Mouse (Mus musculus) CH12.LX (cell line): Measurements from ENCODE around the gene Pfdn6. TPM values are rescaled to one million over a fixed set of nuclear protein-coding genes. Genes with fewer than 3 reads are reported as not detected.

Source experiments
- DNase-seq: peaks from one replicate; pipeline ENCODE4 v3.0.0-alpha.2; 2013; ENCODE audit errors: extremely low read depth
- H3K27ac ChIP-seq: 2 replicates; pipeline ENCODE4 v1.5.1; 2012; ENCODE audit warnings: low read depth, mild to moderate bottlenecking, control low read depth, moderate library complexity; ENCODE audit not compliant: insufficient read depth
- H3K27me3 ChIP-seq: replicated peaks from 2 replicates; pipeline ENCODE3; 2012; ENCODE audit warnings: inconsistent platforms
- H3K36me3 ChIP-seq, 2 experiments: replicated peaks in 1 of 2; 2 replicates each; pipeline versions ENCODE3 to v1.6.1; 2012; ENCODE audit warnings: inconsistent platforms in 1 of 2, low read length in 1 of 2, mild to moderate bottlenecking in 1 of 2, mixed read lengths in 1 of 2, moderate library complexity in 1 of 2; ENCODE audit not compliant: control insufficient read depth in 1 of 2, insufficient read depth in 1 of 2
- H3K4me1 ChIP-seq, 2 experiments: 2 replicates each; pipeline ENCODE4 v1.6.1; 2012; ENCODE audit warnings: inconsistent platforms in 1 of 2, moderate library complexity in 1 of 2; ENCODE audit not compliant: insufficient read depth in 2 of 2, control insufficient read depth in 1 of 2
- H3K4me2 ChIP-seq: 2 replicates; pipeline ENCODE4 v1.6.1; 2012; ENCODE audit warnings: low read depth, mild to moderate bottlenecking, control low read depth; ENCODE audit not compliant: poor library complexity, insufficient read depth, severe bottlenecking
- H3K4me3 ChIP-seq, 3 experiments: fragments of 150-350 bp in 1 of 3; sonication (generic) in 1 of 3; replicated peaks in 1 of 3; 2 replicates each; pipeline versions ENCODE3 to v1.5.1; 2011 to 2012; ENCODE audit warnings: low read depth in 2 of 3, low read length in 2 of 3, mild to moderate bottlenecking in 2 of 3, moderate library complexity in 2 of 3, control low read depth in 1 of 3, improper control_type of control experiment in 1 of 3, inconsistent platforms in 1 of 3, mixed read lengths in 1 of 3; ENCODE audit not compliant: poor library complexity in 1 of 3
- H3K79me2 ChIP-seq: replicated peaks from 2 replicates; pipeline ENCODE4 v1.6.1; 2012; ENCODE audit warnings: mild to moderate bottlenecking, moderate library complexity; ENCODE audit not compliant: control insufficient read depth, poor library complexity, insufficient read depth, severe bottlenecking; ENCODE audit errors: extremely low read depth
- H3K9ac ChIP-seq: 2 replicates; pipeline ENCODE4 v1.6.1; 2012; ENCODE audit warnings: low read depth, mild to moderate bottlenecking, control low read depth, moderate library complexity; ENCODE audit not compliant: insufficient read depth
- H3K9me3 ChIP-seq: replicated peaks from 2 replicates; pipeline ENCODE3; 2012; ENCODE audit warnings: low read length, inconsistent platforms, mixed read lengths
- CHD1 ChIP-seq: IDR thresholded peaks from 2 replicates; pipeline ENCODE4 v1.6.1; 2012; ENCODE audit warnings: low read depth, low read length, improper control_type of control experiment, inconsistent platforms
- CTCF ChIP-seq, 2 experiments: IDR thresholded peaks in 1 of 2; conservative IDR thresholded peaks in 1 of 2; 2 replicates each; pipeline ENCODE4 v1.5.1; 2011 to 2012; ENCODE audit warnings: low read depth in 2 of 2, low read length in 2 of 2, improper control_type of control experiment in 1 of 2, inconsistent platforms in 1 of 2, mild to moderate bottlenecking in 1 of 2, moderate library complexity in 1 of 2
- GABPA ChIP-seq: IDR thresholded peaks from 2 replicates; pipeline ENCODE4 v1.6.1; 2012; ENCODE audit warnings: low read depth, low read length, improper control_type of control experiment, inconsistent platforms; ENCODE audit not compliant: insufficient replicate concordance
- IRF4 ChIP-seq: IDR thresholded peaks from 2 replicates; pipeline ENCODE4 v1.6.1; 2014; ENCODE audit warnings: low read depth, mild to moderate bottlenecking, inconsistent platforms, low read length, improper control_type of control experiment
- JUND ChIP-seq: conservative IDR thresholded peaks from 2 replicates; pipeline ENCODE4 v1.6.1; 2011; ENCODE audit warnings: low read depth, low read length, improper control_type of control experiment
- KAT2A ChIP-seq: IDR thresholded peaks from 2 replicates; pipeline ENCODE4 v1.6.1; 2012; ENCODE audit warnings: low read length, improper control_type of control experiment, inconsistent platforms; ENCODE audit not compliant: insufficient replicate concordance
- MAFK ChIP-seq: IDR thresholded peaks from 2 replicates; pipeline ENCODE4 v1.6.1; 2011; ENCODE audit warnings: low read length, improper control_type of control experiment; ENCODE audit not compliant: insufficient replicate concordance
- POLR2A ChIP-seq: IDR thresholded peaks from 2 replicates; pipeline ENCODE4 v1.6.1; 2011; ENCODE audit warnings: low read depth, mild to moderate bottlenecking, improper control_type of control experiment, low read length
- POLR2AphosphoS2 ChIP-seq: IDR thresholded peaks from 2 replicates; pipeline ENCODE4 v1.6.1; 2011; ENCODE audit warnings: low read depth, low read length, improper control_type of control experiment
- SMC3 ChIP-seq: IDR thresholded peaks from 2 replicates; pipeline ENCODE4 v1.6.1; 2011; ENCODE audit warnings: low read depth, low read length, improper control_type of control experiment
- TCF12 ChIP-seq: IDR thresholded peaks from 2 replicates; pipeline ENCODE4 v1.6.1; 2014; ENCODE audit warnings: low read depth, mild to moderate bottlenecking, inconsistent platforms, low read length, improper control_type of control experiment
- USF1 ChIP-seq: IDR thresholded peaks from 2 replicates; pipeline ENCODE4 v1.6.1; 2014; ENCODE audit warnings: low read depth, mild to moderate bottlenecking, inconsistent platforms, low read length, improper control_type of control experiment
- USF2 ChIP-seq: conservative IDR thresholded peaks from 2 replicates; pipeline ENCODE4 v1.6.1; 2011; ENCODE audit warnings: low read depth, low read length, improper control_type of control experiment
- ZNF384 ChIP-seq: IDR thresholded peaks from 2 replicates; pipeline ENCODE4 v1.6.1; 2012; ENCODE audit warnings: low read depth, low read length, improper control_type of control experiment, inconsistent platforms
- dilution Hi-C: fragments of 300-500 bp; cut with MboI; formaldehyde crosslinking; loops from 2 replicates; pipeline ENCODE4 v1.14.3; 2020; ENCODE audit warnings: low sequenced_read_pairs; ENCODE audit not compliant: extremely low pct_unique_long_range_greater_than_20kb, extremely low pct_ligation_motif_present
- in situ Hi-C: fragments of 300-500 bp; cut with MboI; formaldehyde crosslinking; loops from 3 replicates; pipeline ENCODE4 v1.14.3; 2019; ENCODE audit warnings: low sequenced_read_pairs, low pct_ligation_motif_present, low pct_unique_long_range_greater_than_20kb, mixed read lengths
- polyA plus RNA-seq: library from polyadenylated mRNA; unstranded; fragments of >175 nt; gene quantifications from 2 replicates; pipeline ENCODE4 v1.2.1, GENCODE M21; 2012; ENCODE audit warnings: low read depth; ENCODE audit not compliant: insufficient read length
- total RNA-seq, 2 experiments: library from RNA; depleted of rRNA; stranded (reverse); fragments of 300-350 nt in 1 of 2; fragments of >200 nt in 1 of 2; gene quantifications; 2 replicates each; pipeline ENCODE4 v1.2.3; 2012 to 2014

The Pfdn6 gene
- total and polyA plus RNA-seq, 3 experiments = 92.3 to 140 (median 109) TPM

- dilution Hi-C loops = no loop called here
- peaks cover 12% of the 10 kb centered on the region; the same call in 1 of the 2 replicates for H3K79me2 ChIP-seq
- H3K36me3 ChIP-seq = peaks cover 49 to 61% of the 10 kb centered on the region in 2 experiments
- no peak overlapping the region for H3K4me3 ChIP-seq
- in situ Hi-C loops = no loop called here
- peak overlapping the region; percentile 14 for H3K4me2 ChIP-seq
- TF ChIP-seq TCF12 (no peak), USF1 (no peak), SMC3 (peak; percentile 24), POLR2A (no peak), POLR2AphosphoS2 (no peak), CTCF (conservative IDR thresholded peaks at IDR 0.05 in 1 of 2, IDR thresholded peaks at IDR 0.05 in 1 of 2; ENCODE audit: low read depth in 2 of 2, low read length in 2 of 2) (peak in 1 of 2 experiments; percentile 40; a peak in 2 of 4 replicates)
- peaks cover 27 to 55% of the 10 kb centered on the region in 2 experiments for H3K4me1 ChIP-seq
- DNase-seq = no peak
- no peaks in the 10 kb centered on the region for H3K27me3 ChIP-seq
- no peak overlapping the region for H3K27ac ChIP-seq
- no peak overlapping the region for H3K9ac ChIP-seq
- H3K9me3 ChIP-seq = peaks cover 6% of the 10 kb centered on the region
Observed at GRCm38 (mm10) chr17:33914969-33915391, 25.2 kb downstream of the Pfdn6 start.

- no peak overlapping the region for H3K9ac ChIP-seq
Observed at GRCm38 (mm10) chr17:33913905-33914304, 26.2 kb downstream of the Pfdn6 start.

GRCm38 (mm10) chr17:33913264-33913663 lies 26.9 kb downstream of the Pfdn6 start:
- dilution Hi-C loops = no loop called here
- no peak overlapping the region for H3K4me3 ChIP-seq
- peaks cover 49 to 58% of the 10 kb centered on the region in 2 experiments for H3K36me3 ChIP-seq
- no peak for DNase-seq
- no peak for TF ChIP-seq KAT2A
- no peak for TF ChIP-seq USF1
- no peak for TF ChIP-seq POLR2A
- TF ChIP-seq IRF4 = no peak
- no peak for TF ChIP-seq ZNF384
- TF ChIP-seq GABPA = no peak
- TF ChIP-seq JUND = no peak
- TF ChIP-seq CHD1 = no peak
- no peak for TF ChIP-seq USF2
- TF ChIP-seq MAFK = no peak
- TF ChIP-seq, all 38 proteins: peak for 0
- in situ Hi-C loops = no loop called here
- Histone ChIP-seq H3K4me2 (no peak overlapping the region), H3K4me1 (peaks cover 20 to 48% of the 10 kb centered on the region in 2 experiments), H3K27me3 (no peaks in the 10 kb centered on the region), H3K27ac (no peak overlapping the region), H3K9me3 (peaks cover 6% of the 10 kb centered on the region), H3K79me2 (peaks cover 12% of the 10 kb centered on the region; the same call in 1 of the 2 replicates), H3K9ac (no peak overlapping the region)

More at GRCm38 (mm10) chr17:33913905-33914304, 26.2 kb downstream of the Pfdn6 start:
- no peak for DNase-seq
- H3K4me3 ChIP-seq = no peak overlapping the region
- peaks cover 49 to 61% of the 10 kb centered on the region in 2 experiments for H3K36me3 ChIP-seq
- no peaks in the 10 kb centered on the region for H3K27me3 ChIP-seq
- peaks cover 6% of the 10 kb centered on the region for H3K9me3 ChIP-seq
- H3K4me1 ChIP-seq = peaks cover 25 to 54% of the 10 kb centered on the region in 2 experiments
- dilution Hi-C loops (no loop called here), in situ Hi-C loops (no loop called here)
- peaks cover 12% of the 10 kb centered on the region; the same call in 1 of the 2 replicates for H3K79me2 ChIP-seq
- H3K27ac ChIP-seq = no peak overlapping the region
- TF ChIP-seq SMC3 = no peak
- no peak overlapping the region for H3K4me2 ChIP-seq
